Mouse (Mus musculus) gastrocnemius, adult 8-10 months (tissue): ENCODE data around the gene Ube2c. TPM values are rescaled to one million over a fixed set of nuclear protein-coding genes. Genes with fewer than 3 reads are reported as not detected.

Source experiments
- DNase-seq, 2 experiments: peaks; one replicate each; pipeline ENCODE4 v3.0.0; 2022; ENCODE audit warnings: low spot score in 2 of 2
- total RNA-seq, 4 experiments: library from RNA; stranded (reverse); gene quantifications; 2 replicates each; pipeline ENCODE4 v1.2.4; 2022

Gene Ube2c
- under 1 TPM in 3 of 4 experiments, not detected in 1; 0.29 to 0.38 (median 0.38) TPM for total RNA-seq

DNA sequence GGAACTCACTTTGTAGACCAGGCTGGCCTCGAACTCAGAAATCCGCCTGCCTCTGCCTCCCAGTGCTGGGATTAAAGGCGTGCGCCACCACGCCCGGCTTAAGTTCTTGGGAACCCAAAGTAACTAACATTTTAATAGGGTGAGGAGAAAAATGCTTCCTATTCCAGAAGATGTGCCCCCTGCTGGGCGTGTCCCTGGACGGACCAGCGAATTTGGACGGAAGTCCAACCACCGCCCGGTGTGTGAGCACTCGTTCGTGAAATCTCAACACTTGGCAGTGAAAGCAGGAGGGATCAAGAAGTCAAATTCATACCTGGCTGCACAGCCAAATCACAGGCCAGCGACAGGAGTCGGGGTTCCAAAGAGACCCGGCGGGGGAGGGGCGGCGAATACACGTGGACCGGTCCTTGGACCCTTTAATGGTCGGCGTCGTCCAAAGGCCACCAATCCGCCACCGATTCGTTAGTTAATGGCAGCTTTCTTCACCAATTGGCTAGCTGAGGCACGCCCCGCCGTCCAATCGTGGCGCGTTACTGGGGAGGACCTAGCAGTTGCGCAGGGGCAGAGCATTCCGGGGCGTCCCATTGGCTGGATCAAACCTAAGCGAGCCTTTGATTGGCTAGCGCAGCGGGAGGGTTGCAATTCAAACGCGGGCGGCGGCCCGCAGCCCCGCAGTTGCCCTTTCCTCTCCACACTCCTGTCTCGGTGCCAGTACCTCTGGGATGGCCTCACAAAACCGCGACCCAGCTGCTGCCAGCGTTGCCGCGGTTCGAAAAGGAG, at the start of gene Ube2c:
Gene Ube2c, plus strand, starts transcription at position 641 of the 780 bp plus-strand sequence.
- DNase-seq: peak; percentile 96 to 97

DNA sequence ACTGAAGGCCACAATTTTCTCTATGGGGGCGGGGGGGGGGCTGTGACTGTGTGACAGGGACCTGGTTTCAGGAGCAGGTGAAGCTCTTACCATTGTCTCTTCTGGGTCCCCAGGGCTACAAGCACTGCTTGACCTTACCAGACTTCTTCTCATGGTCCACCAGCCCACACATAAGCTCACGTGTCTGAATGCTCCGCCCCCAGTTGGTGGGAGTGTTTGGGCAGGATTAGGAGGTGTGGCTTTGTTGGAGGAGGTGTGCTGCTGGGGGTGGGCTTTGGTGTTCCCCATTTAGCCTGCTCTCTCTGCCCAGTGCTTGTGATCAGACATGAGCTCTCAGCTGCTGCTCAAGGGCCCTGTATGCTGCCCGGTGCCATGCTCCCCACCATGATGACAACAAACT, 46.4 kb upstream of the Ube2c start:
- DNase-seq: no peak

DNA sequence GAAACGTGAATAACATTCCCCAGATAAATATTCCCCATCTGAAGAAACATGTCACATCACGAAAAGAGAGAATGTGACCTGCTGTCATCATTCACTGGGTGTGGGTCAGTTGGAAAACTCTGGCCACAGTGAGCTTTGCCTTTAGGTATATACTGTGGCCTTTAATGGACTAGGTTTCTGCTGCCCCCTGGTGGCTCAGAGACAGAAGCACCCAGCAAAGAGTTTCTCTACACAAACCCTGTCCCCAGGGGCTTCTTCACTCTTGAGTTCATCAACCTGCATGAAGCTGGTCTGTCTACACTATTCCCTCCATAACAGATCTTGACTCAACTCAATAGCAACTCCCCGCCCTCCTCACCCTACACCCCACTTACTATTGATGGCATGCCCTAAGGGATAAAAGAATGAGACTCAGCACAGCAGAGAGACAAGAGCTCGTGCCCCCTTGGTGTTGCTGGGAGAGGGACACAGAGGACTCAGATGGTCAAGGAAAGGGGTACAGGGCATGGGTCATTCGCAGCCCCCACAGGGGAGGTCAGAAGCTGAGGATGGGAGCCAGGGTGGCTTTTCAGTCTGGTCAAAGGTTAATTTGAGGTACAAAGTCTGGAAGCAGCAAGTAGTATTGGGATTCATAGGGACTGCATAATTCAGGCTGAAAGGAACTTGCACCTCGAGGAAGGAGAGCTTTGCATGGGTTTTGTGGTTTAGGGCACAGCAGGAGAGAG, 43.6 kb upstream of the Ube2c start:
- peak in 1 of 2 experiments; percentile 29 for DNase-seq

DNA sequence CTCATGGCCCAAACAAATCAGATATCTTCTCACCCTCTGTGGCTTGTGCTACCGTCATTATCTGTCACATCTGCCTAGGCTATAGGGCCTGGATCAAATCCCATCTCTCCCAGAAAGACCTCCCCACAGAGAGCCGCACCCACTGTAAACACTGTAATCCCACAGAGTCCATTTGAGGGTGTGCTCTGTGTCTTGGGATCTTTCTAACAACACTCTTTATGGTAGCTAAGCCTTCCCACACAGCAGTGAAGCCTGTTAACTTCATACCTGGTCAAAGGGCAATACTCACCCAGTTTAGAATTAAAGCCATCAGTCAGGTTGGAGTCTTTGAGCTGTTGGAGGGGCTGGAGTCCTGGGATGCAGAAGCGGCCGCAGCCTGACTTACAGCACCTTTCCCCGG, 38.0 kb upstream of the Ube2c start:
- no peak for DNase-seq

DNA sequence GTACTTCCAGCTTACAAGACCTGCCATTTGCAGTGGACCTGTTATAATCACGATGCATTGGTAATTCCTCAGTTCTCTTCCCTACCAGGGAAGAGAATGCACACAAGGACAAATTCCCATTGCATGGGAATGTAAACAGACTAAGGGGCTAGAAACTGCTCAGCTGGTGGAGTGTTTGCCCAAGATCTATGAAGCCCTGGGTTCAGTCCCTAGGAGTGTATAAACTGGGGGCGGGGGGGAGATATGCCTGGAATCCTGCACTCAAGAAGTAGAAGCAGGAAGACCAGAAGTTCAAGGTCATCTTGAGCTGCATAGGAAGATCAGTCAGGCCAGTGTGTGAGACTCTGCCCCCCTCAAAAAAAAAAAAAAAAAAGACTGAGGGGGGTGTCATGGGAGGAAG, 36.4 kb upstream of the Ube2c start:
- DNase-seq: no peak

GRCm38 (mm10) chr2:164734839-164735238, 34.9 kb upstream of the Ube2c start:
- DNase-seq: no peak

DNA sequence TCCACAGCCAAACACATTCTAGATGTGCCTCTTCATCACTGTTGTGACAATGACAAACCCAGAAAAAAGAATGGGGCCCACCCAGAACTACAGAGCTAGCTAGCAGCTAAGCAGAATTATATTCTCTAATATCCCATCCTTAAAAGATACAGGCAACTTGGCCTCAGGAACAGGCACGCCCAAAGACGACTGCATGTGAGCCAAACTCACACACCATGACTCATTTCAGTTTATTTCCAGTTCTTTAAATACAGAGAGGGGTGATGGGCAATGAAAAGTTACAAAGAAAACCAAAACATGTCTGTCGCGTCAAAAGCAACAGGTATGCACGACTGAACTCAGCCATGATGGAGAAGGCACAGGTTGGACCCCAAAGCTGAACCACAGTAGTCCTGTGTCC, 34.3 kb upstream of the Ube2c start:
- DNase-seq: no peak

- DNase-seq: no peak
Observed at GRCm38 (mm10) chr2:164737377-164738090, 32.2 kb upstream of the Ube2c start.

GRCm38 (mm10) chr2:164739876-164740275, 29.8 kb upstream of the Ube2c start:
- DNase-seq: no peak

GRCm38 (mm10) chr2:164744987-164745386, 24.7 kb upstream of the Ube2c start:
- no peak for DNase-seq

DNA sequence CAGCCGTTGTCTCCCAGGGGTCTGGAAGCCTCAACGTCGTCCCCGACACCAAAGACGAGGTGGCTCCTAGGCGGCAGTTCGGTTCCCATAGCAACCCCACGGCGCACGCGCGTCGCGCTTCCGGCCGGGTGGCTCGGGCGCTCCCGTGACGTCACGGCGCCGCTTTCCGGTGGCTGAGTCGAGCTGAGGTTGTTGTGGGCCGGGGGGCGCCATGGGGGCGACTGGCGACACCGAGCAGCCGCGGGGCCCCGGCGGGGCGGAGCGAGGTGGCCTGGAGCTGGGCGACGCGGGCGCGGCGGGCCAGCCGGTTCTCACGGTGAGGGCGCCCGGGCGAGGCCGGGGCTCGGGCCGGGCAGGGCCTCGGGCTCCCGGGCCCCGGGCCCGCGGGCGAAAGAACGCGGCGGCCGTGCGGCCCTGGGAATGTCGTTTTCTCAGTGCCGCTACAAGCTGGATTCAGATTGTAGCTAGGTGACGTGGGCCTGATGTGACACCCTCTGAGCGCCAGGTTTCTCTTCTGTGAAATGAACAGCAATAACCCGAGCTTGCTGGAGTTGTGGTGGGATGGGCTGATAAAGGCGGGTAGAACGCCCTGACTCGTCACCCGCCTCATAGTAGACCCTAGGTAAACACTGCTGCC, 23.7 kb upstream of the Ube2c start, which contains the start of the genes Wfdc3 and Dnttip1:
Gene Wfdc3, minus strand, starts transcription at position 89 of the 637 bp plus-strand sequence.
Gene Dnttip1, plus strand, starts transcription at position 141 of the 637 bp plus-strand sequence.
- peak; percentile 86 to 88 for DNase-seq

- no peak for DNase-seq
Observed at GRCm38 (mm10) chr2:164746693-164747092, 23.0 kb upstream of the Ube2c start.

DNA sequence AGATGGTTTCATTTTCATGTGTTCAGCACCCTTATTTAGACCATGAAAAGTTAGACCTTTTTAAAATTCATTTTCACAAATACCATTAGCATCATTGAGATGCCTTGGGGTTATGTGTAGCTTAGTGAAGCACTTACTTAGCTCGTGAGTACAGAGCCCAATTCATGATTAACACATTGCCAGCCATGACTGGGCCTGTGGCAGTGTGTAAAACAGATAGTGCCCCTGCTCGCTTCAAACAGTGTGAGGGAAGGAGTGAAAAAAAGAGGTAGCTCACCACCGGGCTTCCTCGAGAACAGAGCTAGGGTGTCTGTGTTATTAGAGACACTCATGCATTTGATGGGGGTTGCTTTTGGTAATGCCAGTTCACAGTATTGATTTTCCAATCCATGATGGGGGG, 21.5 kb upstream of the Ube2c start:
- DNase-seq: no peak

- DNase-seq: no peak
Observed at GRCm38 (mm10) chr2:164748991-164749390, 20.7 kb upstream of the Ube2c start.

- DNase-seq: no peak
Observed at GRCm38 (mm10) chr2:164752454-164752853, 17.2 kb upstream of the Ube2c start.

DNA sequence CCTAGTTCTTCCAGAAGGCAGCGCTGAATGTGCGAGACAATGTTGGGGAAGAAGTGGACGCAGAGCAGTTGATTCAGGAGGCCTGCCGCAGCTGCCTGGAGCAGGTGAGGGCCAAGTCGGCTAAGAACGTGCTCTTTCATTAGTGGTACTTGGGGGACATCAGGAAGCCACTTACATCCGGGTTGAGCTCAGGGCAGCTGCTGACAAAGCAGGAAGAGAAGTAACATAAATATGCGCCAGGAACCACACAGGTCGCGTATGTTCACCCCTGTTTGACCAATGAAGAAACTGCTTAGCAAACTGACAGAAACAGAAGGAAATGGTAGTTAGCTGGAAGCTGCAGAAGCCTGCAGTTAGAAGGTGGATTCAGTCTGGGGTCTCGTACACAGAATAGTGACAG, 15.6 kb upstream of the Ube2c start:
- DNase-seq: no peak

GRCm38 (mm10) chr2:164754800-164755199, 14.9 kb upstream of the Ube2c start:
- DNase-seq: peak in 1 of 2 experiments; percentile 49

GRCm38 (mm10) chr2:164757841-164758240, 11.9 kb upstream of the Ube2c start:
- no peak for DNase-seq

DNA sequence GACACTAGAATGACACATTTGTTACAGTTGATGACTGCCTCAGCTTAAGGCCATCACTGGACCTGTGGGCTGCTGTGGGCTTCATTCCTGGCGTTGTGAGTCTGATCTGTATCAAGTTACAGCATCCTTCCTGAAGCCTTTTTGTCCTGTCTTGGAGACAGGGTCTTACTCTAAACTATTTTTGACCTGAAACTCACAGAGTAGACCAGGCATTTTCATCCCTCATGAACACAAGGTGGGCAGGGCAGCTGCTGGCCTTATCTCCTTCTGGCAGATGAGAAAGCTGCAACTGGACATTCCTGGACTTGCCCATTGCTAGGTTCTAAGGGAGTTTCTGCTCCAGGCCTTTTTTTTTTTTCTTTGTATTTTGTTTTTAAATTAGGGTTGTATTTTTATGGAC, 11.0 kb upstream of the Ube2c start:
- DNase-seq: no peak

DNA sequence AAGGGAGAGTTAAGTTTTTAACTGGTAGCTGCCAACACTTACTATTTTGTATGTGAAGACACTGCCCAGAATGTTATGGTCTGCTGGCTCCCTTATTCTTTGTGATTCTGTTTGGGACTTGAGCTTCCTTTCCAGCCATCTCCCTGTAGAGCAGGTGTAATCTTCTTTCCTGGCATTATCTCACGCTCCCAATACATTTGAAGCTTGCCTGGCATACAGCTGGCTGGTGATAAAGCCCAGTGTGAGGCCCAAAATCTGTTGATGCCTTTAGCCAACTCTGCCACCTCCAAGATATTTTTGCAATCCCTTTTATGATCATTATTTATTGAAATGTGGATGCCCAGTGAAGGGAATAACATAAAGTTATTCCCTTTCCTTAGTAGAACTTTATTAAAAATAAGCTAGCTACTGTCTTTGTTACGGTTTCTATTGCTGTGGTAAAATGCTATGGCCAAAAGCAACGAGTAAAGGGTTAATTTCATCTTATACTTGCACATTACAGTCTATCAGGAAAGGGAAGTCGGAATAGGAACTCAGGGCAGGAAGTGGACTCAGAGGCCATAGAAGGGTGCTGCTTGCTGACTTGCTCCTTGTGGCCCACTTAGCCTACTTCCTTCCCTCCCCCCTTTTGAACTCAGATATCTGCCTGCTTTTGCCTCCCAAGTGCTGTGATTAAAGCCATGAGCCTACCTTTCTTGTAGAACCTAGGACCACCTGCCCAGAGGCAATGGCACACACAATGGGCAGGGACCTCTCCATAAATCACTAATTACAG, 9.5 kb upstream of the Ube2c start:
- no peak for DNase-seq

- DNase-seq: no peak
Observed at GRCm38 (mm10) chr2:164761502-164761901, 8.2 kb upstream of the Ube2c start.
